Mouse (Mus musculus): ENCODE measurements around the gene Cln3. TPM values are rescaled to one million over a fixed set of nuclear protein-coding genes. Genes with fewer than 3 reads are reported as not detected.
A peak's percentile ranks its signal among the peaks of the same experiment; 100 is the strongest.

Gene Cln3
- polyA plus RNA-seq, 1 experiment from 2014 or later, result 26.6 TPM

DNA sequence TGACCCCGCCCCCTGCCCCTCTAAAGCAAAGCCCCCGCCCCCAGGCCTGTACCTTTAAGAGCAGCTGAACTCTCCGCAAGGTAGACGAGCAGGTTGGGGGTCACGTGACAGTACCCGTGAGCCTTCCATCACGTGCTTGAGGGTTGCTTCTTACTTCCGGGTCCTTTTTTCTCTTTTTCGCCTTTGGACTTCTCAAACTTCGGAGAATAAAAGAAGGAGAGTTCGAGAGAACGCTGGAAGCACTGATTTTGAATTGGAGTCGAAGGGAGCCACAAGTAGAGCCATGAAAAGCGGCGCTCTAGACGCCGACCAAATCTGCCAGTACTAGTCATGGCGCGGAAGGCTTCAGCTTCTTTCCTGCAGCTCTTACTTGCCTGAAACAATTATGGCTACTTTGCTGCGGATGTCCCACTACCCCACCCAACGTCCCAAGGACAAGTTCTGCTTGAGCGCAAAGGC lies 2.3 kb downstream of the Cln3 start:
- peak overlapping the region; percentile 86 for H3K4me2 ChIP-seq (ENCODE audit: low read depth, low read length)
- H3K9ac ChIP-seq (replicated peaks; ENCODE audit: low read depth, low read length), result peak overlapping the region; percentile 49
- H3K9me3 ChIP-seq (ENCODE audit: control insufficient read depth, low read length), result no peaks in the 10 kb centered on the region
- WGBS, result under 1% methylated on average over 22 of the region's 22 CpGs
- no peaks in the 10 kb centered on the region for H3K27me3 ChIP-seq (ENCODE audit: control insufficient read depth, insufficient read depth, low read length)
- no peaks in the 10 kb centered on the region for H3K36me3 ChIP-seq (ENCODE audit: control insufficient read depth, insufficient read depth, low read length)
- H3K4me3 ChIP-seq (ENCODE audit: low read depth, low read length), result peak overlapping the region; percentile 51
- peaks cover 3% of the 10 kb centered on the region; the same call in 1 of the 2 replicates for H3K4me1 ChIP-seq (ENCODE audit: control insufficient read depth, insufficient read depth, low read length)
- peak overlapping the region; percentile 70; the same call in 1 of the 2 replicates for H3K27ac ChIP-seq (ENCODE audit: low read depth, low read length)
- ATAC-seq (ENCODE audit: low read depth), result peak; percentile 92

DNA sequence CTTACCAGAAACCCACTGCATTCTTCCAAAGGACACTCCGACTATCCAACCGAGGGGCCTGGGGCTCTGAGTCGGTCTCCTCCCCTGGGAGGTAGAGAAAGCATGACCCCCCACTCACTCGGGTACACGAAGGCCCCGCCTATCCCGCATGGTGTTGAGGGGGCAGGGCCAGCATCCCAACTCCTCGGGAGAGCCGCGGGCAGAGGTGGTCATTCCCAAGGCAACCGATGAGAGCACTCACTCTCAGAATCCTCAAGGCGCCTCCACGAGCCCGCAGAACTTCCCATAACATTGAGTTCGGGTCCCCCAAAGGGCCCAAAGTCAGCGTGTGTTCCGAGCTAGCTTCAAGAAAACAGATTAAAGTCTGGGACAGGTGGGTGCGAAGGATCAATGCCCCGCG lies 2.9 kb downstream of the Cln3 start:
- Histone ChIP-seq H3K9ac (replicated peaks; ENCODE audit: low read depth, low read length) (peak overlapping the region; percentile 49), H3K27ac (ENCODE audit: low read depth, low read length) (no peak overlapping the region), H3K4me3 (ENCODE audit: low read depth, low read length) (peak overlapping the region; percentile 51), H3K9me3 (ENCODE audit: control insufficient read depth, low read length) (no peaks in the 10 kb centered on the region), H3K4me1 (ENCODE audit: control insufficient read depth, insufficient read depth, low read length) (peaks cover 3% of the 10 kb centered on the region; the same call in 1 of the 2 replicates), H3K36me3 (ENCODE audit: control insufficient read depth, insufficient read depth, low read length) (no peaks in the 10 kb centered on the region), H3K27me3 (ENCODE audit: control insufficient read depth, insufficient read depth, low read length) (no peaks in the 10 kb centered on the region), H3K4me2 (ENCODE audit: low read depth, low read length) (peak overlapping the region; percentile 86)
- WGBS, result 1% methylated on average over 20 of the region's 20 CpGs
- peak; percentile 77 for ATAC-seq (ENCODE audit: low read depth)

DNA sequence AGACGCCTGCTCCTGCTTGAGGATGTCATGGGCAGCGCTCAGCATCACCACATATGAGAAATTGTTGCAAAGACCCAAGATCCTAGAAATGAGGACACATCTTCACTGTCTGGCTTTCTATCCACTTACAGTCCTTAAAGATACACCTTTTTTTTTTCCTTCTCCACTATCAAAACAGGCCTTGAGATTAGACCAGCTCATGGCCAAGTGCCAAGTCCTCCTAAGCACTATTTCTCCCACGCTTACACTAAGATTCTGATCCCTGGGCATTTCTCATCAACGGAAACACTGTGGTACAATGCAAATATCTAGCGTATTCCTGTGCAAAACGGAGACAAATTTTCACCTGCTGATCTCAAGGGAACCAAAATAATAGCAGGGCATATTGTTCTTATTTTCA lies 4.0 kb downstream of the Cln3 start:
- no peaks in the 10 kb centered on the region for H3K27me3 ChIP-seq (ENCODE audit: control insufficient read depth, insufficient read depth, low read length)
- no peaks in the 10 kb centered on the region for H3K9me3 ChIP-seq (ENCODE audit: control insufficient read depth, low read length)
- ATAC-seq (ENCODE audit: low read depth), result no peak
- 88% methylated on average over 6 of the region's 6 CpGs for WGBS
- H3K27ac ChIP-seq (ENCODE audit: low read depth, low read length), result no peak overlapping the region
- no peak overlapping the region for H3K4me3 ChIP-seq (ENCODE audit: low read depth, low read length)
- no peak overlapping the region for H3K9ac ChIP-seq (replicated peaks; ENCODE audit: low read depth, low read length)
- 0 out of 2 replicates have a peak overlapping the region, but pooled peaks have one; percentile 12 for H3K4me2 ChIP-seq (ENCODE audit: low read depth, low read length)
- no peaks in the 10 kb centered on the region for H3K36me3 ChIP-seq (ENCODE audit: control insufficient read depth, insufficient read depth, low read length)
- H3K4me1 ChIP-seq (ENCODE audit: control insufficient read depth, insufficient read depth, low read length), result peaks cover 3% of the 10 kb centered on the region; the same call in 1 of the 2 replicates

DNA sequence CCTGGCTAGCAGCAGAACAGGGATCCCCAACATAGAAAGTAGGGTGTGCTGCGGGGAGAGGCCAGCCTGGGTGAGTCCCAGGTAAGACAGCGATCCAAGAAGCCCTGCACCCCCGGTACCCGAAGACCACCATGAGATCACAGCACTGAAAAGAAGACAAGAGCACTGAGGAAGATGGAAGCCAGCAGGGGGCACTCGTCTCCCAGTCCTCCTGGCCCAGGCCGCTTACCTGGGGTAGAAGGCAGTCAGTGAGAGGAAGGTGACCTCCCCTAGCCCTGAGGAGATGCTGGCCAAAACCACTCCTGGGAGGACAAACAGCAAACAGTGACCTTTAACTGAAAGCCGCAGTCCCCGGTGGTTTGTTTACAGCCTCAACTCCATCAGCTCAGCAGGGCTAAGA lies 6.4 kb downstream of the Cln3 start:
- Histone ChIP-seq H3K4me3 (ENCODE audit: low read depth, low read length) (no peak overlapping the region), H3K27me3 (ENCODE audit: control insufficient read depth, insufficient read depth, low read length) (no peaks in the 10 kb centered on the region), H3K27ac (ENCODE audit: low read depth, low read length) (no peak overlapping the region), H3K4me2 (ENCODE audit: low read depth, low read length) (no peak overlapping the region), H3K36me3 (ENCODE audit: control insufficient read depth, insufficient read depth, low read length) (no peaks in the 10 kb centered on the region), H3K4me1 (ENCODE audit: control insufficient read depth, insufficient read depth, low read length) (peaks cover 3% of the 10 kb centered on the region; the same call in 1 of the 2 replicates), H3K9me3 (ENCODE audit: control insufficient read depth, low read length) (no peaks in the 10 kb centered on the region), H3K9ac (replicated peaks; ENCODE audit: low read depth, low read length) (no peak overlapping the region)
- ATAC-seq (ENCODE audit: low read depth), result no peak
- WGBS, result 63% methylated on average over 8 of the region's 8 CpGs

DNA sequence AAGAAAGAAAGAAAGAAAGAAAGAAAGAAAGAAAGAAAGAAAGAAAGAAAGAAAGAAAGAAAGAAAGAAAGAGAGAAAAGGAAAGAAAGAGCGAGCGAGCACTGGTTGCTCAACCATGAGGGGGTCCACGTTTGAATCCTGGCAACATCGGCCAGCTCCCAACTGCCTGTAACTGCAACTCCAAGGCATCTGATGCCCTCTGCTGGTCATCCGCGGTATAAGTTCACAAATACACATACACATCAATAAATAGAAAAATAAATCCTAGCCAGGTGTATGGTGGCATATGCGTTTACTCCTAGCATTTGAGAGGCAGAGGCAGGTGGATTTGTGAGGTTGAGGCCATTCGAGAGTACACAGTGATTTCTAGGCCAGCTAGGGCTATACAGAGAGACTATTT lies 8.7 kb downstream of the Cln3 start:
- Histone ChIP-seq H3K27ac (ENCODE audit: low read depth, low read length) (no peak overlapping the region), H3K9ac (replicated peaks; ENCODE audit: low read depth, low read length) (no peak overlapping the region), H3K4me3 (ENCODE audit: low read depth, low read length) (no peak overlapping the region), H3K36me3 (ENCODE audit: control insufficient read depth, insufficient read depth, low read length) (no peaks in the 10 kb centered on the region), H3K27me3 (ENCODE audit: control insufficient read depth, insufficient read depth, low read length) (no peaks in the 10 kb centered on the region), H3K4me2 (ENCODE audit: low read depth, low read length) (no peak overlapping the region), H3K9me3 (ENCODE audit: control insufficient read depth, low read length) (no peaks in the 10 kb centered on the region), H3K4me1 (ENCODE audit: control insufficient read depth, insufficient read depth, low read length) (peaks cover 3% of the 10 kb centered on the region; the same call in 1 of the 2 replicates)
- no peak for ATAC-seq (ENCODE audit: low read depth)
- WGBS, result 50% methylated on average over 8 of the region's 8 CpGs

DNA sequence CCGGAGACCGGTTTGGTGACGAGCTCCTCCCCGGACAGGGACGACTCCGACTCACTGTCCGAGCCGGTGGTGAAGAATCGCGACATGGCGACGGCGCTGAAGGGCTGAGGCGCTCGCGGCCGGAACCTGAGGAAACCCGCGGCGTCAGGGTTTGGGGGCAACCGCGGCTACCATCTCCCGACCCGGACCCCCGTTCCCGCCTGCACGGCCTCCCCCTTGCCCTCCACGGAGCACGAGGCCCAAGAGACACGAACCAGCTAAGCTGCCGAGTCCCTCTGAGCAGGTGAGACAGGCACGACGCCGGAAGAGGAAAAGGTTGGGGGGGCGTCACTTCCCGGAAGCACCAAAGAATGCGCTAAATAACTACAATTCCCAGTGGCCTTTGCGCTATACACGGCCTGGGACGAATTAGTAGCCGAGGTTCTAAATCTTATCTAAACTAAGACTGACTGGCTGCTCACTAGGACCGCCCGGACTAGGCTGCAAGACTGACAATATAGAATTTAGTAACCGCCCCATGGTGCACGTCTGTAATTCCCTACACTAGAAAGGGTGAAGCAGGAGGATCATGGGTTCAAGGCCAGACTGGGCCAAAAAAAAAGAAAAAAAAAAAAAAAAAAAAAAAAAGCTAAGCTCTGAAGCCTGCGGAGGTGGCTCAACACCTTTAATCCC lies 19.4 kb downstream of the Cln3 start, which contains the start of gene Eif3c:
Gene Eif3c, minus strand, starts transcription at position 318 of the 672 bp plus-strand sequence.
- ATAC-seq (ENCODE audit: low read depth), result peak; percentile 98
- Histone ChIP-seq H3K27me3 (ENCODE audit: control insufficient read depth, insufficient read depth, low read length) (no peaks in the 10 kb centered on the region), H3K36me3 (ENCODE audit: control insufficient read depth, insufficient read depth, low read length) (peaks cover 31% of the 10 kb centered on the region), H3K4me1 (ENCODE audit: control insufficient read depth, insufficient read depth, low read length) (peaks cover 7% of the 10 kb centered on the region), H3K4me2 (ENCODE audit: low read depth, low read length) (peak within 1 kb of the TSS; percentile 74), H3K9ac (replicated peaks; ENCODE audit: low read depth, low read length) (peak within 1 kb of the TSS; percentile 81), H3K9me3 (ENCODE audit: control insufficient read depth, low read length) (no peaks in the 10 kb centered on the region), H3K4me3 (ENCODE audit: low read depth, low read length) (peak within 1 kb of the TSS; percentile 96), H3K27ac (ENCODE audit: low read depth, low read length) (peak within 1 kb of the TSS; percentile 62)
- under 1% methylated on average over 46 of the region's 46 CpGs for WGBS

DNA sequence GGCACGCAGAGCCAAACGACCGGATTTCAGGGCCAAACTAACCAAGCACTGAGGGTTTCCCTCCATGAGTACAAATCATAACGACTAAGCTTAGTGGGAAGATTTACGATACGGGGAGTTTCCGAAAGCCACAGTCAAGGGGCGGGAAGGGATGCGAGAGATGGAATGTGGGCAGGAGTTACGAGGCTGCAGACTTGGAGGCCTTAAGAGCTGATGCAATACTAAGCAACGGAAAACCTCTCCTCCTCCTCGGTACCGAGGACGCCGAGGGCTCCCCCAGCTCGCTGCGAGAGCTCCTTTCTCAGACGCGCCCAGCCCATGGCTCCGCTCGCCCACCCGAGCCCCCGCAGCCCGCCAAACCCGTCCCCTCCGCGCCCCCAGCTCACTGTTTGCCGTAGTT lies 19.9 kb downstream of the Cln3 start:
- under 1% methylated on average over 27 of the region's 28 CpGs for WGBS
- ATAC-seq (ENCODE audit: low read depth), result peak; percentile 38
- H3K9me3 ChIP-seq (ENCODE audit: control insufficient read depth, low read length), result no peaks in the 10 kb centered on the region

DNA sequence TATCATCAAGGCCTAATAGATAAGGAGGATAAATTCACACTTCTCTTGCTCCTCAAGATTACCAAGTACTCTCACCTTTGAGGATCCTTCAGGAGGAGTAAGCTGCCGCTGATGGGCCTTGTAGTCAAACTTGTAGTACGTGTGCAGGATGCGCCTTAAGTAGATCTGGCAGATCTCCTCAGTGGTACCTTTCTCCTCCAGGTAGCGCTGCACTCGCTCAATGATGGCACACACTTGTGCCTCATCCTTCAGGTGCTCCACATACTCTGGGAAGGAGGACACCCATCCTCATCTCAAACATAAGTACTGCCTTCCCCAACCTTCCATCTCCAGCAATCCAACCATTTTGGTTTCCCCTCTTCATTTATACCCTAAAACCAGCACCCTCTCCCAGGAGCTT lies 29.0 kb downstream of the Cln3 start:
- 99% methylated on average over 5 of the region's 5 CpGs for WGBS
- Histone ChIP-seq H3K27me3 (ENCODE audit: control insufficient read depth, insufficient read depth, low read length) (no peaks in the 10 kb centered on the region), H3K36me3 (ENCODE audit: control insufficient read depth, insufficient read depth, low read length) (peaks cover 86% of the 10 kb centered on the region), H3K9me3 (ENCODE audit: control insufficient read depth, low read length) (no peaks in the 10 kb centered on the region), H3K9ac (replicated peaks; ENCODE audit: low read depth, low read length) (no peak overlapping the region), H3K4me2 (ENCODE audit: low read depth, low read length) (no peak overlapping the region), H3K27ac (ENCODE audit: low read depth, low read length) (no peak overlapping the region), H3K4me3 (ENCODE audit: low read depth, low read length) (no peak overlapping the region), H3K4me1 (ENCODE audit: control insufficient read depth, insufficient read depth, low read length) (no peaks in the 10 kb centered on the region)
- ATAC-seq (ENCODE audit: low read depth), result no peak

More for the DNA sequence above, 19.9 kb downstream of the Cln3 start:
- Histone ChIP-seq H3K9ac (replicated peaks; ENCODE audit: low read depth, low read length) (peak overlapping the region; percentile 81), H3K27me3 (ENCODE audit: control insufficient read depth, insufficient read depth, low read length) (no peaks in the 10 kb centered on the region), H3K4me1 (ENCODE audit: control insufficient read depth, insufficient read depth, low read length) (peaks cover 7% of the 10 kb centered on the region), H3K4me2 (ENCODE audit: low read depth, low read length) (peak overlapping the region; percentile 74), H3K4me3 (ENCODE audit: low read depth, low read length) (peak overlapping the region; percentile 96), H3K27ac (ENCODE audit: low read depth, low read length) (peak overlapping the region; percentile 62), H3K36me3 (ENCODE audit: control insufficient read depth, insufficient read depth, low read length) (peaks cover 36% of the 10 kb centered on the region)

DNA sequence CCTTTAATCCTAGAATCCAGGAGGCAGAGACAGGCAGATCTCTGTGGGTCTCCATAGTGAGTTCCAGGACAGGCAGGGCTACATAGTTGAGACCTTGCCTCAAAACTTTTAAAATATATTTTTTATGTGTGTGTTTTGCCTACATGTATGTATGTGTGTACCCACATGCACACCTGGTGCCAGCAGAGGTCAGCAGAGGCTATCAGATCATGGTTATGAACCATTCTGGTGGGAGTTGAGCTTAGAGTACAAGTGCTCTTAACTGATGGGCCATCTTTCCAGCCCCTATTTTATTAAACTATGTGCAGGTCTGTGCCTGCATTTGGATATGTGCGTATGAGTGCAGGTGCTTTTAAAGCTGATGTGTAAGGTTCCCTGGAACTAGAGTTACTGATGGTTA lies 30.8 kb downstream of the Cln3 start:
- no peaks in the 10 kb centered on the region for H3K4me1 ChIP-seq (ENCODE audit: control insufficient read depth, insufficient read depth, low read length)
- no peak overlapping the region for H3K4me2 ChIP-seq (ENCODE audit: low read depth, low read length)
- no peak overlapping the region for H3K27ac ChIP-seq (ENCODE audit: low read depth, low read length)
- peaks cover 90% of the 10 kb centered on the region for H3K36me3 ChIP-seq (ENCODE audit: control insufficient read depth, insufficient read depth, low read length)
- ATAC-seq (ENCODE audit: low read depth), result no peak
- H3K27me3 ChIP-seq (ENCODE audit: control insufficient read depth, insufficient read depth, low read length), result no peaks in the 10 kb centered on the region
- H3K4me3 ChIP-seq (ENCODE audit: low read depth, low read length), result no peak overlapping the region
- H3K9me3 ChIP-seq (ENCODE audit: control insufficient read depth, low read length), result no peaks in the 10 kb centered on the region
- no peak overlapping the region for H3K9ac ChIP-seq (replicated peaks; ENCODE audit: low read depth, low read length)
- WGBS, result 100% methylated on average over 1 of the region's 1 CpGs
